Mouse (Mus musculus) CH12.LX (cell line): ENCODE data around the gene Ube2ql1.

Experiments used
- CTCF ChIP-seq, 2 experiments: IDR thresholded peaks in 1 of 2; conservative IDR thresholded peaks in 1 of 2; 2 replicates each; pipeline ENCODE4 v1.5.1; 2011 to 2012; ENCODE audit warnings: low read depth in 2 of 2, low read length in 2 of 2, improper control_type of control experiment in 1 of 2, inconsistent platforms in 1 of 2, mild to moderate bottlenecking in 1 of 2, moderate library complexity in 1 of 2
- ELF1 ChIP-seq: IDR thresholded peaks from 2 replicates; pipeline ENCODE4 v1.6.1; 2014; ENCODE audit warnings: low read depth, mild to moderate bottlenecking, inconsistent platforms, low read length, improper control_type of control experiment
- MXI1 ChIP-seq: IDR thresholded peaks from 2 replicates; pipeline ENCODE4 v1.6.1; 2011; ENCODE audit warnings: mild to moderate bottlenecking, low read depth, low read length, improper control_type of control experiment

DNA sequence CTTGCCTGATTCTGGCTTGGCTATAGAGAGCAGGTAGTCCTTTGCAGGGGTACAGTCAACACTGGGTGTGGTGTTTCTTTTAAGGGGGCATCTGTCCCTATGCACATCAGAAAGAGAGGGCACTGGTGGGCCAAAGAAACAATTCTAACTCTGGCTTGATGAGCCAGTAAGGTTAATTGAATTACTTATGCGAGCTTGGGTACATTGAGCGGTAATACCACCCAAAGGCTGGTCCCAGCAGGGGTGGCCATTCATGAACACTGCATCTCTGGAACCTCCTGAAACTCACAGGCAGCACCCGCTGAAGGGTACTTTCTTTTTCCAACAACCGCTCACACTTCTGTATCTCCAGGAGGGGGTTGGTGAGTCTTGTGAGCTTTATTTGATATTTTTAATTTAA is 9.1 kb upstream of the Ube2ql1 start:
- TF ChIP-seq CTCF (conservative IDR thresholded peaks at IDR 0.05 in 1 of 2, IDR thresholded peaks at IDR 0.05 in 1 of 2; ENCODE audit: low read depth in 2 of 2, low read length in 2 of 2) (no peak), ELF1 (no peak), MXI1 (no peak)
